Mouse (Mus musculus): ENCODE measurements around the gene Dclk1. TPM values are rescaled to one million over a fixed set of nuclear protein-coding genes. Genes with fewer than 3 reads are reported as not detected.

Gene Dclk1
- polyA plus RNA-seq, 1 experiment from 2014 or later, result 232 TPM

DNA sequence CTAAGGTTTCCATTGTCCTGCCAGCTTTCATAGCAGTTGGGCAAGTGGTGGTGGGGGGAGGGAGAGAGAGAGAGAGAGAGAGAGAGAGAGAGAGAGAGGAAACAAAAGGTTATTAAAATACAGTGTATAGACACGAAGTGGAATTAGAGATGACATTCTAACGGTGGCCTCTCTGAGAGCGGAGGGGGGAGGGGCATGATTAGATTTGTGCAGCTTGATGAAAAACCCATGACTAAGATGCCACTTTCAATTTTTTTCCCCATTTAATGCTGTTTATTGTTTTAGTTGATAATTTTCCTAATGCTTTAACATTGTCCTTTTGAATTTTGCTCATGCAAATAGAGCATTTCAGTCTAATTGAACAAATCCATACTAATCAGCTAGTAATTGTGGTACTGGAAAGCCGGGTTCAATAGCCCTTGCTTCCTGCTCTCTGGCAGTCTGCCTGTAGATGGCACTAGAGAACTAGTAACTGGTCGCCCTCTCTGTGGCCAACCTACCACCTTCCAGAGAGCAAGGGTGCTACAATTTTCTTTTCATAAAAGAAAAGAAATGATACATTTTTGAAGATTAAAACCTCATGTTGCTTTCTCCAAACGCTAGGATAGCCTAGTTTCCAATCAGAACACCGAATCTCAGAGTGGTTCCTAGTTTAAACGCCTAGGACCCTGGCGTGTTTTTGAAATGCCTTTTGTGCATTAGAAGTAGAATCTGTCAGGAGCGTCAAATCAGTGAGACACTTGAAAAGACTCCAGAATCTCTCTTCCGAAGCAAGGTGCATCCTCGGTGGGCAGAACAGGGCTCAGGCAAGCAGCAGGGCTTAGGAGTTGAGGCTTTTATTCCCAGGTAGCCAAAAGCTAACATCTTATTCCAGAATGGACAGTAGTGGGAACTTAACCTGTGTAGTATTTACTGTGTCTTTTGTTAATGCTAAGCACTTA lies 278.3 kb downstream of the Dclk1 start:
- Histone ChIP-seq H3K9me3 (replicated peaks) (no peaks in the 10 kb centered on the region), H3K27ac (replicated peaks) (peak overlapping the region; percentile 60), H3K36me3 (peaks cover 4% of the 10 kb centered on the region; the same call in 1 of the 2 replicates), H3K9ac (replicated peaks) (no peak overlapping the region), H3K27me3 (replicated peaks) (no peaks in the 10 kb centered on the region), H3K4me3 (replicated peaks) (no peak overlapping the region), H3K4me2 (no peak overlapping the region), H3K4me1 (peaks cover 50% of the 10 kb centered on the region)
- 23% methylated on average over 12 of the region's 12 CpGs for WGBS
- ATAC-seq (ENCODE audit: low FRiP score), result peak; percentile 75

DNA sequence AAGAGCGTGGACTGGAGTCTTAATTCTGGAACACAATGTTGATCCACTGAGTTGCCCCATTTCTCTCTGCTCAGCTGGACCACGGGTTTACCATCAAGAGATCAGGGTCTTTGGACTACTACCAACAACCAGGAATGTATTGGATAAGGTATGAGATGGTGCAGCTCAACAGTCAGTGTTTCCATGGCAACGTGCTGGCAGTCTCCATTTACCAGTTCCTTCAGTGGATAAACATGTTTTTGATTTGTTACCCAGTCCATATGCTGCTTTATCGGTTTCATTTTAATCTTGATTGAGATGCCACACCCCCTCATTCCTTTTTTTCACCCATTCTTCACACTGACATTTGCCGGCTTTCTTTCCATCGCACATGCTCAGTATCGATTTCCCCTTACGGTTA lies 279.6 kb downstream of the Dclk1 start:
- no peak overlapping the region for H3K4me3 ChIP-seq (replicated peaks)
- no peaks in the 10 kb centered on the region for H3K27me3 ChIP-seq (replicated peaks)
- H3K9me3 ChIP-seq (replicated peaks), result no peaks in the 10 kb centered on the region
- H3K9ac ChIP-seq (replicated peaks), result no peak overlapping the region
- peak overlapping the region; percentile 46 for H3K27ac ChIP-seq (replicated peaks)
- H3K36me3 ChIP-seq, result peaks cover 3% of the 10 kb centered on the region; the same call in 1 of the 2 replicates
- no peak for ATAC-seq (ENCODE audit: low FRiP score)
- peaks cover 61% of the 10 kb centered on the region for H3K4me1 ChIP-seq
- WGBS, result 38% methylated on average over 8 of the region's 8 CpGs
- no peak overlapping the region for H3K4me2 ChIP-seq

DNA sequence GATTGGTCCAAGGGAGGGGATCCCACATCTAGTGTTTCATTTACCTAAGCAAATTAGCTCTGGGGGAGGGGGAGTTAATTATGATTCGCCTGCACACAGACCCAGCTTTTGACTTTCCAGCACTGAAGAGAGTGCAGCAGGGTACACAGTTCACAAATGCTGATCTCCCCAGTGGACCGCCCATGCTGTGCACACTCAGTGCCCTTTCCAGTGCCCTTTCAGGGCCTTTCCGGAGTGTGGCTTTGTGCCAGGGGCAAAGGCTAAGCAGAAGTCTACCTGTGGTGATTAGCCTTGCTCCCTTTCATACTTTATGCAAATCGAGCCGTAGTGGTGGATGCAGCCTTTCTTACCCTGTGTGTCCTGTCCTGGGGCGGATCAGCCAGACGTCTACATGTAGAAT lies 281.1 kb downstream of the Dclk1 start:
- Histone ChIP-seq H3K36me3 (no peaks in the 10 kb centered on the region), H3K4me3 (replicated peaks) (no peak overlapping the region), H3K9ac (replicated peaks) (no peak overlapping the region; the same call in 1 of the 2 replicates), H3K4me2 (peak overlapping the region; percentile 19; the same call in 1 of the 2 replicates), H3K27ac (replicated peaks) (peak overlapping the region; percentile 90), H3K27me3 (replicated peaks) (no peaks in the 10 kb centered on the region), H3K4me1 (peaks cover 75% of the 10 kb centered on the region), H3K9me3 (replicated peaks) (no peaks in the 10 kb centered on the region)
- 17% methylated on average over 7 of the region's 7 CpGs for WGBS
- ATAC-seq (ENCODE audit: low FRiP score), result no peak

DNA sequence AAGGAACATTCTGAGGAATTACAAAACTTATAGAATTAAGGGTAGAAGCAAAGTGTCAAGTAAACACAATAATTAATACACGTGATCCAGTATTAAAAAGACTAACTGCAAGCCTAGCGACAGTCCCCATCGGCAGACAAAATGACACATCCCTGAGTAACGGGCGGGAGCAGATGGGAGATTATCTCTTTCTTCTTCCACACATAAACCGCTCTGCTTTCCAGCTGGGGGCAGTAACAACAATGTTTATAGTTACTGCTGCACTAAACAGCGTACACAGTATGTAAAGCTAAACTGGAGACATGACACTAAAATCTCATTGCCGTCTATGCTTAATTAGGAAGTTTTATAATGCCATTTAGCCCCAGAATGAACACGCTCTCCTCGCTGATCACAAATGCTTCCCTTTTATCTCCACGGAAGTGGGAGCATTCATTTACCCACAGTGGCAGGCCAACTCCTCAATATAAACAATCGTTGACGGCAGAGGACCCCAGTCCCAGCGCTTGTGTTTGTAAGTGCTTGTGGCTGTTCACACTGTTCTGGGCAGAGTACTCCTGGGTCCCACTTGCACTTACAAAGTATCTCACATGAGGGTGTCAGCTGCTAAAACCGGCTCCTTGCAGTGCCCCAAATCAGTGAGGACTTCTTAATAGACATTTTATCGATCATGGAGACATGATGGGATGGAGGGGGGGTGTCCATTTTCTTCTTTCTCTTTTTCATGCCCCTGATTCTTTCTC lies 281.7 kb downstream of the Dclk1 start:
- peak; percentile 79 for ATAC-seq (ENCODE audit: low FRiP score)
- no peaks in the 10 kb centered on the region for H3K9me3 ChIP-seq (replicated peaks)
- WGBS, result 11% methylated on average over 16 of the region's 16 CpGs
- H3K27ac ChIP-seq (replicated peaks), result peak overlapping the region; percentile 90
- no peak overlapping the region for H3K9ac ChIP-seq (replicated peaks)
- H3K36me3 ChIP-seq, result no peaks in the 10 kb centered on the region
- peaks cover 81% of the 10 kb centered on the region for H3K4me1 ChIP-seq
- H3K4me2 ChIP-seq, result peak overlapping the region; percentile 19
- H3K4me3 ChIP-seq (replicated peaks), result no peak overlapping the region
- H3K27me3 ChIP-seq (replicated peaks), result no peaks in the 10 kb centered on the region

DNA sequence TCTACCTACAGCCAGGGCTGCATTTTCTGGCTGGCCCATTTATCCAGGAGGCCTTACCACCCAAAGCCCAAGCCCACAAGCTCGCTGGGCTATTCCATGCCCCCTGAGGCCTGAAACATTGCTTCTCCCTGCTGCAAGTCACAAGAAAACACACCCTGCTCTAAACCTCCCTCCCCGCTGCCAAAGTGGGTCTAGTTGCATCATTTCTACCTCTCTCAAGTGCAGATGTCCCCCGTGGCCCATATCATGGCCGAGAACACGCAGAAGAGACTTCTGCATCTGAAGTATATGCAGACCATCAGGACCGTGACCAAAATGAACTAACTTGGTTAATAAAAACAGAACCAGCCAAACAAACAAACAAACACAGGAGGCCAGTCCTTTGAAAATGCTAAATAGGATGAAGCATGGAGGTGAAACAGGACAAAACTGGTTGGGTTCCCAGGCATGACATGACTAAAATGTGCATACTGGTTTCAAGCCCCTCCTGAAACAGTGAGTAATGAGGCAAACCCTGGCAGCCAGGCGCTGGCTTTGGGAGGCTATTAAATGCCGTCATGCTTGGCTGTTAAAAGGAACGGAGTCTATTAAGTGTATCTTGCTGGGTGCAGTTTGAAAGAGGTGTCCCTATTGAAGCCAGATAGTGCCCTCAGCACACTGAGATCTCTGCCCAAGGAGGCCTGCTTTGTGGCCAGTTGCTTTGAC lies 282.5 kb downstream of the Dclk1 start:
- no peaks in the 10 kb centered on the region for H3K27me3 ChIP-seq (replicated peaks)
- H3K36me3 ChIP-seq, result no peaks in the 10 kb centered on the region
- H3K4me2 ChIP-seq, result peak overlapping the region; percentile 19
- H3K4me3 ChIP-seq (replicated peaks), result no peak overlapping the region
- WGBS, result 22% methylated on average over 9 of the region's 9 CpGs
- H3K27ac ChIP-seq (replicated peaks), result peak overlapping the region; percentile 90
- H3K9me3 ChIP-seq (replicated peaks), result no peaks in the 10 kb centered on the region
- no peak overlapping the region for H3K9ac ChIP-seq (replicated peaks)
- H3K4me1 ChIP-seq, result peaks cover 80% of the 10 kb centered on the region
- peak; percentile 30 for ATAC-seq (ENCODE audit: low FRiP score)

DNA sequence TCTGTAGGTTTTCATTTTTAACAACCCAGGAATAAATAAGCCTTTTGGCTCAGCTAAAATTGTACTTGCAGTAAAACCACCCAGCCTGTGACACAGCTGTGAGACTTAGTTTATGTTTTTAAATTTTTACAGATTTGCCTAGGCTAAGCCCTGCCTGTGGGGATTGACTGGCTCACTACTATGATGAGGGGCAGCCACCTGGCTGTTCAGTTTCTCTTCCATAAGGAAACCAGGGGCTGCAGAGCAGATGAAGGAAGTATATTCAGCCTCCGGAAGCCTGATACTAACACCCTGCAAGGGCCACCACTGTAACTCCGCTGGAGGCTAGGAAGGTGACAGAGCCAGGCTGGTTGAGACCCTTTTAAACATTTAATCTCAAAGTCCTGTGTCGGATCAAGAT lies 284.3 kb downstream of the Dclk1 start:
- no peak for ATAC-seq (ENCODE audit: low FRiP score)
- WGBS, result 69% methylated on average over 3 of the region's 3 CpGs
- Histone ChIP-seq H3K27me3 (replicated peaks) (no peaks in the 10 kb centered on the region), H3K36me3 (no peaks in the 10 kb centered on the region), H3K27ac (replicated peaks) (peak overlapping the region; percentile 54), H3K9ac (replicated peaks) (no peak overlapping the region), H3K4me3 (replicated peaks) (no peak overlapping the region), H3K9me3 (replicated peaks) (no peaks in the 10 kb centered on the region), H3K4me1 (peaks cover 80% of the 10 kb centered on the region), H3K4me2 (no peak overlapping the region)

DNA sequence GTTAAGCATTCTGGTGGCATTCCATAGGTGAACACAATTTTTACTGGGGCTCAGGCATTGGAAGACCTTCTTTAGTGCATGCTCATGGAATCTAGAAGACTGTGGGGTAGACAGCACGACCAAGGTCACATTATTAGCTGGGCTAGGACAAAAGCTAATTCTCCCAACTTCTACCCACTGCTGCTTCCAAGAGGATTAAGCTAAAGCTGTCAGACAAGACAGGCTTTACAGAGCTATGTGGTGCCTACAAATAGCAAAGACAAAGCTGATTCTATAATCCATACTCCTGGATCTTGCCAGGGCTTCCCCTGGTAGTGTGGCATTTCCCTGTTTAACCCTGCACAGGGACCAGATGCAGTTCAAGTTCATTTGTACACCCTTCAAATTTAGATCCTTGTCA lies 285.4 kb downstream of the Dclk1 start:
- Histone ChIP-seq H3K4me1 (peaks cover 80% of the 10 kb centered on the region), H3K27me3 (replicated peaks) (no peaks in the 10 kb centered on the region), H3K4me2 (no peak overlapping the region), H3K9ac (replicated peaks) (no peak overlapping the region), H3K9me3 (replicated peaks) (no peaks in the 10 kb centered on the region), H3K36me3 (no peaks in the 10 kb centered on the region), H3K27ac (replicated peaks) (peak overlapping the region; percentile 54), H3K4me3 (replicated peaks) (no peak overlapping the region)
- 30% methylated on average over 1 of the region's 1 CpGs for WGBS
- ATAC-seq (ENCODE audit: low FRiP score), result no peak

DNA sequence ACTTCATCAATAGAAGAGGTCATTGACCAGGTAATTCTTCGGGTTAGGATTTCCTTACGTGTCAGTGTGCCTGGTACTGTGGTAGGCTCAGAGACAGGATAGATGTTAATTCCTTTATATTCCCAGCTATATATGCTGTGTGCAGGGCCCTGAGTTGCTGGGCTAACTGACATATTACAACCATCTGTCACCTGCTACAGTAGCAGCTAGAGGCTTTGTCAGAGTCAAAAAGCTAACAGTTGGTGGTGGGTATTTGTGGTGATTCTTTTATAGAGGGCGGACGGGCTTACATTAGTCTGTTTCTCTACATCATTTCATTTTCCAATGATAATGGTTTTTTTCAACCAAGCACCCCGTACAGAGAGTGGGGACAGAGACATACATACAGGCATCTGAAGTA lies 285.8 kb downstream of the Dclk1 start:
- Histone ChIP-seq H3K4me3 (replicated peaks) (no peak overlapping the region), H3K36me3 (no peaks in the 10 kb centered on the region), H3K27me3 (replicated peaks) (no peaks in the 10 kb centered on the region), H3K4me2 (no peak overlapping the region), H3K9me3 (replicated peaks) (no peaks in the 10 kb centered on the region), H3K27ac (replicated peaks) (peak overlapping the region; percentile 54), H3K9ac (replicated peaks) (no peak overlapping the region), H3K4me1 (peaks cover 79% of the 10 kb centered on the region)
- no peak for ATAC-seq (ENCODE audit: low FRiP score)
- 66% methylated on average over 5 of the region's 5 CpGs for WGBS

DNA sequence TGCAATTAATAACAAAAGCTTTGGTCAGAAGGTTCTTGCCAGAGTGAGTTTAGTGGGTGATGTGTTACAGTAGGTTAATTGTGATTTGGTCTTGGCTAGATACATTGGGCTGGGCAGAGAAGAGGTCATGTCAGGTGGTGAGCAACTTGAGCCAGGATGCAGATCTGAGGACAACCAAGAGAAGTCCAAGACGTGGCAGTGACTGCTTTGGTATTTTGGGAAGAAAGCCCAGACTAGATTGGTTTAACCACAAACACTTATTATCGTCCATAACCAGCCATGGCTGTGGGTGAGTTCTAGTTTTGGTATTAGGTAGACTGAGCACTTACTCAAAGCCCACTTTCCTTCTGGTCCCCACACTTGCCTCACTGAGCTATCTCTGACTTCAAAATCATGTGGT lies 287.2 kb downstream of the Dclk1 start:
- 91% methylated on average over 2 of the region's 2 CpGs for WGBS
- Histone ChIP-seq H3K4me3 (replicated peaks) (no peak overlapping the region), H3K36me3 (no peaks in the 10 kb centered on the region), H3K4me1 (peaks cover 66% of the 10 kb centered on the region), H3K9me3 (replicated peaks) (no peaks in the 10 kb centered on the region), H3K9ac (replicated peaks) (no peak overlapping the region), H3K4me2 (no peak overlapping the region), H3K27ac (replicated peaks) (no peak overlapping the region), H3K27me3 (replicated peaks) (no peaks in the 10 kb centered on the region)
- ATAC-seq (ENCODE audit: low FRiP score), result no peak

DNA sequence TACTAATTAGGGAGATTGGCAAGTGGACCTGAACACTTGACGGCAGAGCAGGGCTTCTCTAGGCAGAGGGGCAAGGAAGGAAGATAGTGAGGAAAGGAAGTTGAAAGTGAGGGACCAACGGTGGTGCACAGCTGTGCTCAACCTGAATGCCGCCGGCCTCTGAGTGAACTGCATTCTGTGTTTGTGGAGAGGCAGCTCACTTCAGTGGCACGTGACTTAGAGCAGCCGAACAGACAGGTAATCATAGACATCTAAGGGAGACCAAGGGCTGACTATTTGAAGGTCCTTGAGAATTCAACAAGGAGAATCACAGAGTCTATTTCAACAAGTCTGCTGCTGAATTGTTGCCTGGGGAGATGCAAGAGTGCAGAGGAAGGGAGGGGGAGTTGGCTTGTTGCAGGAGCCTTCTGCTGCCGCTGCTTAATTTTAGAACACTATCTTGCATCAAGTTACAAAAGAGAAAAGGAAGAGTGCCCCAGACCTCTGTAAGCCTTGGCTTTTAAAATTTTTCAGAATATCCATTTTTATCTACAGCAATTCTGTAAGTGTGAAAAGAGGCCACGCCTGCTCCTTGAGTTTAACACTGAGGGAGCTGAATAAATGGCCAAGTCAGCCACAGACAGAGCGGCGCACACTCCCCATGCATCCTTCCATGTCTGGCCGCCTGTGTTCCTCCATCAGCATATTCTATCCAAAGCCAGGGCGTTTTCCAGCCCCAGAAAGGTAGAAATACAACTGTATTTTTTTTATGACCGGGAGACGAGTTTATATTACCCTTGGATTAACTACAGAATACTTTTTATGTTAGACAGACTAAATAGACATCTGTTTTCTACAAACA lies 289.3 kb downstream of the Dclk1 start:
- H3K4me3 ChIP-seq (replicated peaks), result no peak overlapping the region
- 0 out of 2 replicates have a peak, but pooled peaks have one; percentile 25 for ATAC-seq (ENCODE audit: low FRiP score)
- H3K9me3 ChIP-seq (replicated peaks), result no peaks in the 10 kb centered on the region
- H3K27ac ChIP-seq (replicated peaks), result peak overlapping the region; percentile 61
- H3K9ac ChIP-seq (replicated peaks), result no peak overlapping the region
- no peaks in the 10 kb centered on the region for H3K27me3 ChIP-seq (replicated peaks)
- H3K4me2 ChIP-seq, result no peak overlapping the region
- H3K4me1 ChIP-seq, result peaks cover 51% of the 10 kb centered on the region
- H3K36me3 ChIP-seq, result no peaks in the 10 kb centered on the region
- WGBS, result 58% methylated on average over 14 of the region's 14 CpGs

All from neural tube, embryonic 15.5 days (tissue).